Mouse (Mus musculus): ENCODE measurements around the gene Gstm1. TPM values are rescaled to one million over a fixed set of nuclear protein-coding genes. Genes with fewer than 3 reads are reported as not detected.

Gene Gstm1
- polyA plus RNA-seq, 1 experiment from 2014 or later = 33.8 TPM

DNA sequence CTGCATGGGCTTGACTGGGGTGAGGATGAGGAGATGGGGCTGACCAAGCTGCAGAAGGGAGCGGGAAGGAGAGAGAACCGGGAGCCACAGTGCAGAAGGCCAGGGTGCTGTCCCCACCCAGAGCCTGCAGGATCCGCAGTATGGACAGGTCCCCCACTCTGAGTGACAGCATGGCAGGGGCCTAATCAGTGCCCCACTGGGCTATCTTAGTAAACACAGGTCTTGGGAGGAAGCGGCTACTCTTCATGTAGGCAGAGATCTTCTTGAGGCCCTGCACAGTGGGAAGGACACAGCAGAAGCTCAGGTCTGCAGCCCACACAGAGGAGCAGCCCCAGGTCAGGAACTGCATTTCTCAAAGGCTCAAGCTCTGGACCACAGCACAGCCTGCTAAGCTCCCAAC is 53.7 kb downstream of the Gstm1 start:
- H3K27ac ChIP-seq (ENCODE audit: low read depth, low read length) = no peak overlapping the region
- ATAC-seq (ENCODE audit: low FRiP score) = no peak

More for the DNA sequence above, 53.7 kb downstream of the Gstm1 start:
- H3K4me1 ChIP-seq (ENCODE audit: control insufficient read depth, insufficient read depth, low read length) = no peaks in the 10 kb centered on the region; the same call in 1 of the 2 replicates
- no peaks in the 10 kb centered on the region for H3K9me3 ChIP-seq (ENCODE audit: control insufficient read depth, low read length)
- no peaks in the 10 kb centered on the region for H3K27me3 ChIP-seq (ENCODE audit: control insufficient read depth, insufficient read depth, low read length)
- 80% methylated on average over 4 of the region's 4 CpGs for WGBS
- H3K4me3 ChIP-seq (ENCODE audit: low read depth, low read length) = no peak overlapping the region
- peak; percentile 73 for DNase-seq (ENCODE audit: low spot score, missing footprints)
- H3K4me2 ChIP-seq = no peak overlapping the region
- H3K9ac ChIP-seq (ENCODE audit: low read length) = no peak overlapping the region
- no peaks in the 10 kb centered on the region for H3K36me3 ChIP-seq (ENCODE audit: control insufficient read depth, insufficient read depth, low read length)

Other genes with a start within 250 kb of the Gstm1 start
- not detected in 2 replicates for gene Eps8l3, start 140.7 kb downstream of the Gstm1 start, polyA plus RNA-seq (2014; fragmentation: Nextera tagmentation; extraction: Ambion mirVana)
- 270 and 277 TPM in 2 replicates for gene Gstm5, start 122.2 kb downstream of the Gstm1 start, polyA plus RNA-seq (2014; fragmentation: Nextera tagmentation; extraction: Ambion mirVana)
- 54.7 and 58.1 TPM in 2 replicates for gene Gstm7, start 86.2 kb downstream of the Gstm1 start, polyA plus RNA-seq (2014; fragmentation: Nextera tagmentation; extraction: Ambion mirVana)
- 11.3 and 14.4 TPM in 2 replicates for gene Gstm6, start 74.2 kb downstream of the Gstm1 start, polyA plus RNA-seq (2014; fragmentation: Nextera tagmentation; extraction: Ambion mirVana)
- gene Gstm3, start 48.7 kb downstream of the Gstm1 start, polyA plus RNA-seq (2014; fragmentation: Nextera tagmentation; extraction: Ambion mirVana) = not detected in 2 replicates
- gene Gstm2, start 31.5 kb downstream of the Gstm1 start, polyA plus RNA-seq (2014; fragmentation: Nextera tagmentation; extraction: Ambion mirVana) = 14.1 and 15.7 TPM in 2 replicates
- 15.2 and 15.8 TPM in 2 replicates for gene Gstm4, start 26.9 kb upstream of the Gstm1 start, polyA plus RNA-seq (2014; fragmentation: Nextera tagmentation; extraction: Ambion mirVana)
- 31.2 and 37.0 TPM in 2 replicates for gene Ampd2, start 68.7 kb upstream of the Gstm1 start, polyA plus RNA-seq (2014; fragmentation: Nextera tagmentation; extraction: Ambion mirVana)
- 0.30 and 0.90 TPM in 2 replicates for gene Gnat2, start 74.8 kb upstream of the Gstm1 start, polyA plus RNA-seq (2014; fragmentation: Nextera tagmentation; extraction: Ambion mirVana)
- gene Gnai3, start 128.2 kb upstream of the Gstm1 start, polyA plus RNA-seq (2014; fragmentation: Nextera tagmentation; extraction: Ambion mirVana) = 217 and 240 TPM in 2 replicates
- gene Gpr61, start 136.9 kb upstream of the Gstm1 start, polyA plus RNA-seq (2014; fragmentation: Nextera tagmentation; extraction: Ambion mirVana) = 0.19 and 0.40 TPM in 2 replicates
- 4.2 and 4.3 TPM in 2 replicates for gene Amigo1, start 168.4 kb upstream of the Gstm1 start, polyA plus RNA-seq (2014; fragmentation: Nextera tagmentation; extraction: Ambion mirVana)
- gene Cyb561d1, start 183.2 kb upstream of the Gstm1 start, polyA plus RNA-seq (2014; fragmentation: Nextera tagmentation; extraction: Ambion mirVana) = 2.3 and 3.0 TPM in 2 replicates
- 16.9 and 18.3 TPM in 2 replicates for gene Atxn7l2, start 193.0 kb upstream of the Gstm1 start, polyA plus RNA-seq (2014; fragmentation: Nextera tagmentation; extraction: Ambion mirVana)
- 0.93 and 1.3 TPM in 2 replicates for gene Sypl2, start 208.7 kb upstream of the Gstm1 start, polyA plus RNA-seq (2014; fragmentation: Nextera tagmentation; extraction: Ambion mirVana)
- 274 and 295 TPM in 2 replicates for gene Psma5, start 239.0 kb upstream of the Gstm1 start, polyA plus RNA-seq (2014; fragmentation: Nextera tagmentation; extraction: Ambion mirVana)

Data from midbrain, embryonic 11.5 days (tissue).